Mouse (Mus musculus) heart, postnatal 14 days (tissue): ENCODE results near the gene Tubd1. TPM values are rescaled to one million over a fixed set of nuclear protein-coding genes. Genes with fewer than 3 reads are reported as not detected.
A peak's percentile ranks its signal among the peaks of the same experiment; 100 is the strongest.

Experiments used
- DNase-seq, 2 experiments: peaks; one replicate each; pipeline ENCODE4 v3.0.0; 2021 to 2022
- intact Hi-C: fragments of 180-260 bp; cut with DNase I; formaldehyde crosslinking; loops from one replicate; pipeline ENCODE4 v1.15.1; 2025
- total RNA-seq, 2 experiments: library from RNA; stranded (reverse); gene quantifications; 2 replicates each; pipeline ENCODE4 v1.2.3; 2021

Gene Tubd1
- total RNA-seq, 2 experiments from 2014 or later, result 5.9 to 7.1 TPM

- intact Hi-C loops, result no loop called here
Measured at GRCm38 (mm10) chr11:86547412-86547811, 2.6 kb downstream of the Tubd1 start.

GRCm38 (mm10) chr11:86553525-86553924 lies 8.7 kb downstream of the Tubd1 start:
- intact Hi-C loops, result no loop called here
- no peak for DNase-seq

More at GRCm38 (mm10) chr11:86547412-86547811, 2.6 kb downstream of the Tubd1 start:
- DNase-seq, result no peak

- intact Hi-C loops, result no loop called here
Measured at GRCm38 (mm10) chr11:86558258-86558657, 13.5 kb downstream of the Tubd1 start.

GRCm38 (mm10) chr11:86568425-86568824 lies 23.6 kb downstream of the Tubd1 start:
- no peak for DNase-seq
- intact Hi-C loops, result loop anchor here (1.0 kb wide), 1 partner anchor 85 kb away; no protein-coding TSS in a partner anchor

More at GRCm38 (mm10) chr11:86558258-86558657, 13.5 kb downstream of the Tubd1 start:
- DNase-seq, result no peak

- intact Hi-C loops, result no loop called here
- DNase-seq, result no peak
Measured at GRCm38 (mm10) chr11:86570261-86570746, 25.5 kb downstream of the Tubd1 start.

- intact Hi-C loops, result no loop called here
Measured at GRCm38 (mm10) chr11:86571047-86571855, 26.5 kb downstream of the Tubd1 start.

GRCm38 (mm10) chr11:86571871-86572270 lies 27.1 kb downstream of the Tubd1 start:
- intact Hi-C loops, result no loop called here
- no peak for DNase-seq

More at GRCm38 (mm10) chr11:86571047-86571855, 26.5 kb downstream of the Tubd1 start:
- DNase-seq, result no peak

- no peak for DNase-seq
- intact Hi-C loops, result no loop called here
Measured at GRCm38 (mm10) chr11:86572623-86573022, 27.8 kb downstream of the Tubd1 start.

GRCm38 (mm10) chr11:86573646-86574231 lies 28.9 kb downstream of the Tubd1 start:
- intact Hi-C loops, result no loop called here
- DNase-seq, result no peak

- DNase-seq, result no peak
- intact Hi-C loops, result no loop called here
Measured at GRCm38 (mm10) chr11:86574408-86574807, 29.6 kb downstream of the Tubd1 start.

- intact Hi-C loops, result no loop called here
- no peak for DNase-seq
Measured at GRCm38 (mm10) chr11:86575632-86576378, 31.0 kb downstream of the Tubd1 start.

- intact Hi-C loops, result no loop called here
- peak; percentile 35 to 41 for DNase-seq
Measured at GRCm38 (mm10) chr11:86577231-86577630, 32.4 kb downstream of the Tubd1 start.

GRCm38 (mm10) chr11:86578106-86578808 lies 33.5 kb downstream of the Tubd1 start:
- intact Hi-C loops, result no loop called here
- DNase-seq, result no peak

- peak; percentile 70 to 75 for DNase-seq
- intact Hi-C loops, result no loop called here
Measured at GRCm38 (mm10) chr11:86578809-86579730, 34.3 kb downstream of the Tubd1 start.

GRCm38 (mm10) chr11:86579731-86580318 lies 35.0 kb downstream of the Tubd1 start:
- intact Hi-C loops, result no loop called here
- no peak for DNase-seq

- no peak for DNase-seq
- intact Hi-C loops, result no loop called here
Measured at GRCm38 (mm10) chr11:86580319-86581113, 35.7 kb downstream of the Tubd1 start.

GRCm38 (mm10) chr11:86581250-86581753 lies 36.5 kb downstream of the Tubd1 start:
- intact Hi-C loops, result no loop called here

More at GRCm38 (mm10) chr11:86581250-86581753, 36.5 kb downstream of the Tubd1 start:
- DNase-seq, result peak; percentile 48 to 51
